Mouse (Mus musculus) cortical plate, adult 2 months (tissue): ENCODE measurements at regions not wholly inside any gene's neighbourhood (a gene's known extent, or its start where the extent isn't known, plus 50 kb on each side); places are given as distances from the start of the nearest gene placed in this dataset.

Experiments
- CTCF ChIP-seq: fragments of 200-500 bp; IDR thresholded peaks from 2 replicates; pipeline ENCODE4 v1.5.1; 2011; ENCODE audit warnings: mild to moderate bottlenecking, control low read depth, low read length; ENCODE audit not compliant: insufficient read depth; ENCODE audit errors: extremely low read depth
- POLR2A ChIP-seq: fragments of 200-500 bp; IDR thresholded peaks from 2 replicates; pipeline ENCODE4 v1.6.1; 2011; ENCODE audit warnings: mild to moderate bottlenecking, low read length, control low read depth; ENCODE audit not compliant: insufficient read depth; ENCODE audit errors: extremely low read depth

- TF ChIP-seq CTCF (no peak), POLR2A (no peak)
These were observed 376.2 kb upstream of the Cwc22 start for GRCm38 (mm10) chr2:78322216-78322965.
